Mouse (Mus musculus) MEL (cell line): ENCODE data around the gene Ror2.

Experiments used
- CTCF ChIP-seq, 3 experiments: IDR thresholded peaks in 2 of 3; conservative IDR thresholded peaks in 1 of 3; 2 replicates each; pipeline ENCODE4 v1.5.1; 2011 to 2012; ENCODE audit warnings: low read length in 3 of 3, low read depth in 2 of 3, mild to moderate bottlenecking in 2 of 3, improper control_type of control experiment in 1 of 3, inconsistent platforms in 1 of 3, mixed read lengths in 1 of 3, moderate library complexity in 1 of 3; ENCODE audit not compliant: control insufficient read depth in 1 of 3, insufficient read depth in 1 of 3, poor library complexity in 1 of 3, severe bottlenecking in 1 of 3
- EP300 ChIP-seq, 2 experiments: IDR thresholded peaks; 2 replicates each; pipeline ENCODE4 v1.6.1; 2011; ENCODE audit warnings: improper control_type of control experiment in 2 of 2, low read length in 2 of 2, low read depth in 1 of 2, mild to moderate bottlenecking in 1 of 2
- MAX ChIP-seq: IDR thresholded peaks from 2 replicates; pipeline ENCODE4 v1.6.1; 2011; ENCODE audit warnings: low read length, improper control_type of control experiment
- MAZ ChIP-seq: IDR thresholded peaks from 2 replicates; pipeline ENCODE4 v1.6.1; 2012; ENCODE audit warnings: low read depth, mild to moderate bottlenecking, inconsistent platforms, low read length, improper control_type of control experiment
- POLR2A ChIP-seq, 2 experiments: IDR thresholded peaks; 2 replicates each; pipeline ENCODE4 v1.6.1; 2011 to 2012; ENCODE audit warnings: low read length in 2 of 2, mild to moderate bottlenecking in 2 of 2, control low read depth in 1 of 2, improper control_type of control experiment in 1 of 2, low read depth in 1 of 2, moderate library complexity in 1 of 2; ENCODE audit not compliant: control insufficient read depth in 1 of 2, insufficient read depth in 1 of 2, poor library complexity in 1 of 2
- TAL1 ChIP-seq: IDR thresholded peaks from 2 replicates; pipeline ENCODE4 v1.6.1; 2012; ENCODE audit warnings: mild to moderate bottlenecking, inconsistent platforms, low read length, moderate library complexity, mixed read lengths
- TCF12 ChIP-seq: IDR thresholded peaks from 2 replicates; pipeline ENCODE4 v1.6.1; 2014; ENCODE audit warnings: low read depth, mild to moderate bottlenecking, inconsistent platforms, low read length, improper control_type of control experiment, moderate library complexity
- ZKSCAN1 ChIP-seq: IDR thresholded peaks from 2 replicates; pipeline ENCODE4 v1.6.1; 2012; ENCODE audit warnings: low read depth, mild to moderate bottlenecking, inconsistent platforms, low read length, improper control_type of control experiment, moderate library complexity

DNA sequence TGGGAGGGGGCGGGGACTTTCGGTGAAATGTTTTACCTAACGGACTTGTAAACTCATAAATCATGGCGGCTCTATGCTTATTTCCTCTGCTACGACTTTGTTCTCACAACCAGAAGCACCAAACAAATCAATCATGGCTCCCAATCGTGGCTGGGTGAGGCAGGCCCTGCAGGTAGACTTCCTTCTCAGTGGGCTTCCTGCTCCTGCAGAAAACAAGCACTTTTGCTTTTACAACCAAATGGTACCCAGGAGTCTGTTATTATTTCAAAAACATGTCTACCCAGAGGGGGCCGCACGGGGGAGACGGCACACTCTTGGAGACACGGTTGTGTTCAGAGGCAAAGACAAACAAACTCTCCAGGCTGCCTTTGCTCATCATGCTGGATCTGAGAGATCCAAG is 122.3 kb downstream of the Ror2 start:
- no peak for TF ChIP-seq EP300 (IDR thresholded peaks at IDR 0.05; ENCODE audit: low read depth in 1 of 2, low read length in 2 of 2)
- TF ChIP-seq MAX, result no peak
- TF ChIP-seq CTCF (IDR thresholded peaks at IDR 0.05 in 2 of 3, conservative IDR thresholded peaks at IDR 0.05 in 1 of 3; ENCODE audit: control insufficient read depth in 1 of 3, insufficient read depth in 1 of 3, low read depth in 2 of 3, low read length in 3 of 3, poor library complexity in 1 of 3, severe bottlenecking in 1 of 3), result no peak
- TF ChIP-seq ZKSCAN1, result no peak
- TF ChIP-seq TAL1, result no peak
- no peak for TF ChIP-seq TCF12
- TF ChIP-seq MAZ, result no peak
- no peak for TF ChIP-seq POLR2A (IDR thresholded peaks at IDR 0.05; ENCODE audit: control insufficient read depth in 1 of 2, insufficient read depth in 1 of 2, low read depth in 1 of 2, low read length in 2 of 2, poor library complexity in 1 of 2)
